Mouse (Mus musculus) ES-Bruce4 (cell line): Measurements from ENCODE around the gene Shank2. TPM values are rescaled to one million over a fixed set of nuclear protein-coding genes. Genes with fewer than 3 reads are reported as not detected.

ENCODE experiments used
- H3K27ac ChIP-seq: 2 replicates; pipeline ENCODE4 v1.5.1; 2012; ENCODE audit warnings: low read length, inconsistent platforms; ENCODE audit not compliant: insufficient read depth
- H3K27me3 ChIP-seq: 2 replicates; pipeline ENCODE4 v1.6.1; 2012; ENCODE audit warnings: mild to moderate bottlenecking, low read length, inconsistent platforms; ENCODE audit not compliant: control insufficient read depth, poor library complexity, insufficient read depth, severe bottlenecking
- H3K36me3 ChIP-seq: 2 replicates; pipeline ENCODE4 v1.6.1; 2012; ENCODE audit warnings: inconsistent platforms, mild to moderate bottlenecking, low read length, moderate library complexity; ENCODE audit not compliant: control insufficient read depth, poor library complexity, insufficient read depth, severe bottlenecking
- H3K4me1 ChIP-seq: one replicate; pipeline ENCODE4 v1.8.1; 2011; ENCODE audit warnings: low read length; ENCODE audit not compliant: control insufficient read depth, insufficient read depth
- H3K4me3 ChIP-seq: 2 replicates; pipeline ENCODE4 v1.5.1; 2011; ENCODE audit warnings: low read depth, mild to moderate bottlenecking, low read length
- H3K9ac ChIP-seq: 2 replicates; pipeline ENCODE4 v1.6.1; 2012; ENCODE audit warnings: low read depth, mild to moderate bottlenecking, inconsistent platforms; ENCODE audit not compliant: poor library complexity, severe bottlenecking
- H3K9me3 ChIP-seq: replicated peaks from 2 replicates; pipeline ENCODE4 v1.6.1; 2012; ENCODE audit warnings: mild to moderate bottlenecking, low read length, inconsistent platforms; ENCODE audit not compliant: control insufficient read depth, poor library complexity, insufficient read depth, severe bottlenecking
- CTCF ChIP-seq: IDR thresholded peaks from one replicate; pipeline ENCODE4 v1.8.1; 2011; ENCODE audit warnings: low read depth, low read length
- EP300 ChIP-seq: IDR thresholded peaks from 2 replicates; pipeline ENCODE4 v1.6.1; 2011; ENCODE audit warnings: low read depth, low read length; ENCODE audit not compliant: insufficient read depth
- POLR2A ChIP-seq: IDR thresholded peaks from one replicate; pipeline ENCODE4 v1.8.1; 2011; ENCODE audit warnings: low read length; ENCODE audit not compliant: insufficient read depth
- polyA plus RNA-seq: library from polyadenylated mRNA; stranded (reverse); fragments of >200 nt; gene quantifications from 2 replicates; pipeline ENCODE4 v1.2.4, GENCODE M21; 2011; ENCODE audit warnings: low read depth; ENCODE audit not compliant: missing spikeins, insufficient read depth, insufficient read length

The Shank2 gene
- polyA plus RNA-seq, 1 experiment = 0.72 TPM

DNA sequence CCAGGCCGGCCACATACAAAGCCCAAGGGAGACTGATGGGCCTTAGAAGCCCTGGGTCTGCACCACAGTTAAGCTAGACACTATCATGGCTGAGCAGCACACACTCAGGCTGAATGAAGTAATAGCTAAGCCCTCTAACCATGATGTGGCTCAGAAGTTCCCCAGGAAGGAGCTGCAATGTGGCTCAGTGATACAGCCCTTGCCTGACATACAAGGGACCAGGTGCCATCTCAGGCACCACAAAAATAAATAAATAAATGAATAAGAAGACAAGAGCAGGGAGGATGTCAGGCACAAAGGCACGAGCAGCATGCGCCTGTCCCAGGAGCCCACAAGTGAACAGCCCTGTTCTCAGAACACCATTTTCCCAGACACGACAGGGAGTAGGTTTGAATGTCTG is 440.2 kb downstream of the Shank2 start:
- Histone ChIP-seq H3K9me3 (no peaks in the 10 kb centered on the region), H3K36me3 (peaks cover 10% of the 10 kb centered on the region), H3K9ac (no peak overlapping the region), H3K4me3 (no peak overlapping the region), H3K27ac (no peak overlapping the region), H3K4me1 (no peaks in the 10 kb centered on the region), H3K27me3 (no peaks in the 10 kb centered on the region)
- TF ChIP-seq POLR2A (no peak), CTCF (no peak), EP300 (no peak)

DNA sequence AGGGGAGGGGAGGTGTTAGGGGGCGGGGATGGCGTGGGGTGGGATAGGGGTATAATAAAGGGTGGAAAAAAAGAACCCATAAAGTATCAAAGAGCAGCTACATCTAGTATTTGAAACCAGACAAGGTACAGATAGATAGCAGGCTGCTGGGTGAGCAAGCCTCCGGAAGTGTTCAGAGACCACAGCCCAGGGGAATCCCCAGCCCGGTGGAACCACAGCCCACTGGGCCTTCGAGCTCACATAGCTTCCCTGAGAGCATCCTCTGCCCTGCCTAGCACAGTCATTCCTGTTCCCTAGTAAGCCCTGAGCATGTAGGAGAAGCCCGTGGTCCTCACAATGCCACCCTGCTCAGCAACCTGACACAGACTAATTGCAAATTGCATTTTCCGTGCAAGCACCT is 443.1 kb downstream of the Shank2 start:
- H3K27ac ChIP-seq = no peak overlapping the region
- no peak for TF ChIP-seq EP300
- TF ChIP-seq POLR2A = no peak
- TF ChIP-seq CTCF = no peak
- H3K9ac ChIP-seq = no peak overlapping the region
- H3K36me3 ChIP-seq = peaks cover 3% of the 10 kb centered on the region
- H3K4me3 ChIP-seq = no peak overlapping the region
- H3K9me3 ChIP-seq = no peaks in the 10 kb centered on the region
- no peaks in the 10 kb centered on the region for H3K27me3 ChIP-seq
- no peaks in the 10 kb centered on the region for H3K4me1 ChIP-seq

DNA sequence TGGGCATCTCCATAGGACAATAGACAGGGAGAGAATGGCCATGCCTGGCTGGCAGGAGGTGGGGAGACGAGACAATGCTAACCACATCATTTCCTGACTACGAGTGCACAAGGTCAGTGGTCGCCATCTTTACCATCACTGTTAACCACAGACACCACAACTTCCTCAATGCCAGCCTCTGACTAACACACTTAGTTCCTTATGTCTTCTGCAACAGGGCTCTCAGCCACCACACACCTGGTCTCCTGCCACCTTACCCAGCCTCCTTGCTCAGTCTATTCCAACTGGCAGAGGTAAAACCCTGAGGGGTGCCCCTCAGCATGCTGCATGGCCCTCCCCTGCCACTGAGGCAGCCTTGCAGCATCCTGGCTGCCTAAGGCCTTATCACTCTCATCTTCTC is 445.4 kb downstream of the Shank2 start:
- H3K27ac ChIP-seq = no peak overlapping the region
- H3K9me3 ChIP-seq = no peaks in the 10 kb centered on the region
- H3K9ac ChIP-seq = no peak overlapping the region
- H3K27me3 ChIP-seq = no peaks in the 10 kb centered on the region
- H3K4me1 ChIP-seq = no peaks in the 10 kb centered on the region
- TF ChIP-seq POLR2A (no peak), CTCF (no peak), EP300 (no peak)
- peaks cover 13% of the 10 kb centered on the region for H3K36me3 ChIP-seq
- no peak overlapping the region for H3K4me3 ChIP-seq

DNA sequence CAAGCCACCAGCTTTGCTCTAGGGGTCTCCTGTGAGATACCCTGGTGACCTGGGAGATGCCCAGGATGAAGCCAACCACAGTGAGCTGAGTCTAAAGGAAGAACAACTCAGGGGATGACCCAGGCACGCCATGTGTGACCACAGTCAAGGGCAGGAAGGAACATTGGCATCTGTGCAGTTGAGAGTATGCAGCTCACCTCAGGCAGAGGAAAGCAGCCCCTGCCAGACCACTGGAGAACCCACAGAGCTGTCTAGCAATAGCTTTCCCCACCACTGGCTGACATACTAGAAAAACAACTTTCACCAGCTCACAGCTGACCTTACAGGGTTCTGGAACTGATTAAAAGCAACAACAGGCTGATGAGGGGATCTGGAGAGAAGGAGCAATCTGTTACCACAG is 446.5 kb downstream of the Shank2 start:
- TF ChIP-seq POLR2A (no peak), CTCF (no peak), EP300 (no peak)
- H3K36me3 ChIP-seq = peaks cover 17% of the 10 kb centered on the region
- no peaks in the 10 kb centered on the region for H3K27me3 ChIP-seq
- no peaks in the 10 kb centered on the region for H3K9me3 ChIP-seq
- H3K9ac ChIP-seq = no peak overlapping the region
- no peak overlapping the region for H3K27ac ChIP-seq
- H3K4me1 ChIP-seq = no peaks in the 10 kb centered on the region
- H3K4me3 ChIP-seq = no peak overlapping the region

DNA sequence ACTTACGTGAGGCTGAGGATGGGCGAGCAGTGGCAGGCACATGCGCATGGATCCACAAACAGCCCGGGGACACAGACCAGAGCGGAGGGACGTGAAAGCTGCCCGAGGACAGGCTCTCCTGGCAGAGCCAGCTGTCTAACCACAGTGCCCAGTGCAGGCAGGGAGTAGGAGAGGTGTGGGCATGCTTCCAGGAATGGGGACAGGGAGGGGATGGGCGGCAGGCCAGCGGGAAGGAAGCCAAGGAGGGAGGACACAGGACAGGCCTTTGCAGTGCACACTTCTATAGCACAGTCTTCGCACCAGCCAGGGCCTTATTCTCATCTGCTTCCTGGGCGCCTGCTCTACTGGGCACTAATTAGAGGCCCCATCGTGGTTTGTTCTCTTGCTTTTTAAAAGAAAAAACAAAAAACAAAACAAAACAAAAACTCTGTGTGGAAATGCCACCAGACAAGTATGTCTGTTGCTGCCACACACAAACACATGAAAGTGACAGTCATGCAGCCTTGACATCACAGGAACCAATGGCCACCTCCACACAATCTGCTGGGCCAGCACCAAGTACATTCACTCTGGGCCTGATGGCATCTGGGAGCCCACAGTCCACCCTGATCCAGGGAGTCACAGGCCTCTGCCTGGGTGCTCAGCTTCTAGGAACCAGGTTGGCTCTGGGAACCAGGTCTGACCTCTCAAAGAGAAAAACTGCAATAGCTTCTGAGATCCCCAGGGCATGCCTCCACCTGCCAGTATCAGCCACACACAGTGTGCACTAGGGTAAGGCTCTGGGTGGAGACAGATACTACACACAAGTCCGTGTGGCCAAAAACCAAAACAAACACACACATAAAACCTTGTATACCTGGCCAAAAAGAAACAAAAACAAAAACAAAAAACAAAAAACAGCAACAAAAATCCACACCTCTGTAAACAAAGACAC is 448.2 kb downstream of the Shank2 start:
- H3K9me3 ChIP-seq = no peaks in the 10 kb centered on the region
- no peaks in the 10 kb centered on the region for H3K4me1 ChIP-seq
- no peak for TF ChIP-seq POLR2A
- no peak for TF ChIP-seq CTCF
- TF ChIP-seq EP300 = no peak
- H3K4me3 ChIP-seq = no peak overlapping the region
- H3K36me3 ChIP-seq = peaks cover 27% of the 10 kb centered on the region
- H3K27ac ChIP-seq = no peak overlapping the region
- H3K27me3 ChIP-seq = no peaks in the 10 kb centered on the region
- no peak overlapping the region for H3K9ac ChIP-seq

DNA sequence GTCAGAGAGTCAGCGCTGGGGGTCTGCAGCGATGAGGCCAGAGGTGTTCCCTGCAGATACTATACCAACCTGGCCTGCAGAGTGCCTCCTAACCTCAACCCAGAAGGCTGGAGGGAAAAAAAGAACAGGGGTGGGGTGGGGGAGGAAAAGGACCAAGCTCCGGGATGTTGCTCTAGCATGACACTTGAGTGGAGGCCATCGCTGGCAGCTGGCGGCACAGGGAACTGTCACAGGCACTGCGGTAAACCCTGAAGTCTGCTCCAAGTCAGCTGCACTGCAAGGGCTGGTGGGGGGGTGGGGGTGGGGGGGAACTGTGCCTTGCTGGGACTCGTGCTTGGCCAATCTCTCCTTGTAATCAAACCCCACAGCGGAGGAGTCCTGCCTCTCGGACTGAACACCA is 448.9 kb downstream of the Shank2 start:
- Histone ChIP-seq H3K27ac (no peak overlapping the region), H3K27me3 (no peaks in the 10 kb centered on the region), H3K36me3 (peaks cover 31% of the 10 kb centered on the region), H3K9me3 (no peaks in the 10 kb centered on the region), H3K9ac (no peak overlapping the region), H3K4me3 (no peak overlapping the region), H3K4me1 (no peaks in the 10 kb centered on the region)
- TF ChIP-seq POLR2A = no peak
- no peak for TF ChIP-seq EP300
- no peak for TF ChIP-seq CTCF
